Mouse (Mus musculus): ENCODE data around the gene Oas1h. TPM values are rescaled to one million over a fixed set of nuclear protein-coding genes. Genes with fewer than 3 reads are reported as not detected.

The Oas1h gene
- not detected for total RNA-seq (2023)

GRCm38 (mm10) chr5:120861121-120861520, at the start of gene Oas1h:
Gene Oas1h (plus strand): TSS chr5:120861421.

GRCm38 (mm10) chr5:120811951-120812819, 49.0 kb upstream of the Oas1h start, which contains the start of gene Oas1c:
Gene Oas1c (minus strand): TSS chr5:120812514.

GRCm38 (mm10) chr5:120847067-120847466, 14.2 kb upstream of the Oas1h start, which contains the start of gene Oas1f:
Gene Oas1f (plus strand): TSS chr5:120847367.

GRCm38 (mm10) chr5:120887413-120887812, 26.2 kb downstream of the Oas1h start, which contains the start of gene Oas1g:
Gene Oas1g (minus strand): TSS chr5:120887613.

GRCm38 (mm10) chr5:120906791-120907733, 45.8 kb downstream of the Oas1h start, which contains the start of gene Oas1a:
Gene Oas1a (minus strand): TSS chr5:120907521.

GRCm38 (mm10) chr5:120914204-120914603, 53.0 kb downstream of the Oas1h start, which contains the start of gene Oas1d:
Gene Oas1d (plus strand): TSS chr5:120914536.

Other genes starting within 250 kb of the Oas1h start
- 5.7 TPM for gene Rita1, start 248.8 kb upstream of the Oas1h start, total RNA-seq (2023)
- gene Ddx54, start 248.7 kb upstream of the Oas1h start, total RNA-seq (2023), result 118 TPM
- not detected for gene Cfap73, start 227.2 kb upstream of the Oas1h start, total RNA-seq (2023)
- 34.9 TPM for gene Rasal1, start 212.6 kb upstream of the Oas1h start, total RNA-seq (2023)
- gene Dtx1, start 149.5 kb upstream of the Oas1h start, total RNA-seq (2023), result 261 TPM
- gene Oas2, start 111.6 kb upstream of the Oas1h start, total RNA-seq (2023), result 9.4 TPM
- 5.1 TPM for gene Oas3, start 83.8 kb upstream of the Oas1h start, total RNA-seq (2023)
- not detected for gene Oas1e, start 65.9 kb upstream of the Oas1h start, total RNA-seq (2023)
- gene Oas1c, start 48.9 kb upstream of the Oas1h start, total RNA-seq (2023), result 12.6 TPM
- gene Oas1f, start 14.1 kb upstream of the Oas1h start, total RNA-seq (2023), result not detected
- gene Oas1g, start 26.2 kb downstream of the Oas1h start, total RNA-seq (2023), result 0.80 TPM
- gene Oas1a, start 46.1 kb downstream of the Oas1h start, total RNA-seq (2023), result 2.4 TPM
- not detected for gene Oas1d, start 53.1 kb downstream of the Oas1h start, total RNA-seq (2023)
- gene Rph3a, start 148.7 kb downstream of the Oas1h start, total RNA-seq (2023), result not detected

Data from CD4-positive naive resting alpha-beta T cell, adult 57 days (primary cell).